Mouse (Mus musculus) spleen, adult 18-20 months (tissue): ENCODE measurements around the gene Mfng.

ENCODE experiments used
- DNase-seq, 2 experiments: peaks; one replicate each; pipeline ENCODE4 v3.0.0; 2022; ENCODE audit warnings: mixed read lengths in 2 of 2

Mfng gene

GRCm38 (mm10) chr15:78755966-78756725, 17.1 kb downstream of the Mfng start:
- no peak for DNase-seq

- DNase-seq: no peak
Observed at GRCm38 (mm10) chr15:78755226-78755625, 18.0 kb downstream of the Mfng start.

DNA sequence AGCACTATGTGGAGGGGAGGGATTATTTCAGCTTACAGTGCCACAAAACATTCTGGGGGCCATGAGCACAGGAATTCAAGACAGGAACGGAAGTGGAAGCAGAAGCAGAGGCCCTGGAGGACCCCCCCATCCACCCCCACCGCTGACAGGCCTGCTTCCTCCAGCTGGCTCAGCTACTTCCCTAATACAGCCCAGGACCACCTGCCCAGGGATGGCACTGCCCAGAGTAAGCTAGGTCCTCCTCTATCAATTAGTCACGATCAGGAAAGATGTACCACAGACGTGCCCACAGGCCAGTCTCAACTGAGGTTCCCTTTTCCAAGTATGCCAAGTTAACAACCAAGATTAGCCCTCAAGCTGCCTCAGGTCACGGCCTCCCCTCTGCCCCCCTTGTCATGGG, 19.1 kb downstream of the Mfng start:
- no peak for DNase-seq

DNA sequence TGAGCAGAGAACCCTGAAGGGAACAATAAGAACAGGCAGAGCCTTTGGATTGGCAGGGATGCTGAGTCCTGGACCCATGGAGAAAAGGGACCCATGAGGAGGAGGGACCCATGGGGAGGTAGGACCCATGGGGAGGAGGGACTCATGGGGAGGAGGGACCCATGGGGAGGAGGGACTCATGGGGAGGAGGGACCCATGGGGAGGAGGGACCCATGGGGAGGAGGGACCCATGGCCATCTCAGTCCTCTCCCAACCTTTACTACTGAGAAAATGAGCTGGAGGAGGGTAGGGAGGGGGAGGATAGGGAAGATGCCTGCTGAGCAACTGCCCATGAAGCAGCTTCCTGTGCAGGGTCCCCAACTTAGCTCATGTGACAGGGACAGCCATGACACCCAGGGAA, 20.3 kb downstream of the Mfng start:
- no peak for DNase-seq

DNA sequence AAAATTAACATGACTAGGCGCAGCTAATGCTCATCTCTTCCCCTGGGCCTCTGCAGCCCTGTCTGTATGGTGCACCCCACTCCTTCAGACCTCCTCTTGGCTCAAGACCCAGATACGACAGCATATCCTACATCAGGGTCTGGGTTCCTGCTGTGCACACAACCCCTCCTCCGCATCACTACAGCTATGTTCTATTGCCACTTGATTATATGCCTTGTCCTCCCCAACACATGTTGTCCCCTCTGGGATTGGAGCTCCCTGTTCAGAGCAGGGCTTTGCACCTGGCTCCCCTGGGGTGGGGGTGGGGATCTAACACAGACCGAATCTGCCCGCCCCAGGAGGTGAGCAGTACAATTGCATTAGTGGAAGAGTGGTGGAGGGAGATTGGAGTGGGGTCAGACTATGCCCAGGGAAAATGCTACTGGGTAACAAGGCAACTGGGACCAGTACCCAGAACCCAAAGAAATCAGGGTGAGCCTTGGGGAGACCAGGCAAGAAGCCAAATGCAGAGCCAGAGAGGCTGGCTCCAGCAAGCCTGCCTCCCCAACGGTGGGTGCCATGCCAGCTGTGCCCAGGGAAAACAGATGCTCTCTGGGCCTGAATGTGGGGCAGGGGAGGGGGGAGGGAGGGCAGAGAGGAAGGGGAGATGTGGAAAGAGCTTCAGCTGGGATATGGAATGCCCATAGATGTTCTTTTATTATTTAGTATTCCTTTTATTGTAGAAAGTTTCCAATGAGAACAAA, 22.5 kb downstream of the Mfng start:
- DNase-seq: no peak

DNA sequence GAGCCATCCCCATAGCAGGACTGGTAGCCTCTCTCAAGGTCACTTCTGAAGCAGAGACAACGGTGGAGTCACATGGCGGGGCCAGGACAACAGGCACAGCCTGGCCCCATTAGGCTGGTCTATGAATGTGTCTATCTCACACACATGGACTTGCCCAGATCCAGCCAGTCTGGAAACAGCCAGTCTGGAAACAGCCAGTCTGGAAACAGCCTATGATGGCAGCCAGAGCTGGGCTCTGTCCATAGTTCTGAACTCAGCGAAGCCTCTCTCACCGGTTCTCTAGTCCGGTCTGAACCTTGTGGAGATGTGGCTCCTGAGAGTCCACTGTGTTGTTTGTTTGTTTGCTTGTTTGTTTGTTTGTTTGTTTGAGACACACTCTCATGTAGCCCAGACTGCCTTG, 23.4 kb downstream of the Mfng start:
- no peak for DNase-seq

DNA sequence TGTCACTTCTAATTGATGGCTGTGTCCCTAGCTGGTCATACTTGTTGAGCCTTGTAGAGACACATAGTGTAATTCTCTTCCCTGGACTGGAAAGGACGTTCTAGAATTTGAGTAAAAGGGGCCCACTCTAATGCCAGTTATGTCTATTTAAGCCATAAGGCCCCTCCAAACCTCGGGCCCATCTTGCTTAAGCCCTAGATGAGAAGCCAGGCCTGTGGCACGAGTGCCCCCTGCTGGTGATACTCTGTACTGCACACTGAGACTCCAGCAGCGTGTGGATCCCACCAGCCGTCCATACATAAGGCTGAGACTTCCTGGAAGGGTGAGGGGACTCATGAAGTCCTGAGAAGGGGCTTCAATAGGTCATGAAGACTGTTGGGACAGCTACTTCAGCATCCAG, 29.1 kb downstream of the Mfng start:
- peak; percentile 44 to 80 for DNase-seq

DNA sequence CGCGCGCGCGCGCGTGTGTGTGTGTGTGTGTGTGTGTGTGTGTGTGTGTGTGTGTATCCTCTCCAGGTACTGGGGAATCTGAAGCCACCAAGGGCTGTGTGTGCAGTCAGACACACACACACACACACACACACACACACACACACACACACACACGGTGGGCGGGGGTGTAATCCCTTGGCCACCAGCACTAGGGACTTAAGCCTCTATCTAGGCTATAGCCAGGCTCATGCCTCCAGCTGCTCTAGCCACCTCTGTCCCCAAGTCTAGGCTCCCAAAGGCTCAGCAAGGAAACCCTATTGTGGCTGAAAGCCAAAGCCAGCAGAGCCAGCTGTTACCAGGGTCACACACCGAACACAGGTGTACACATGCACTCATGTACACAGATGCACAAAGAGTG, 30.4 kb downstream of the Mfng start:
- no peak for DNase-seq

DNA sequence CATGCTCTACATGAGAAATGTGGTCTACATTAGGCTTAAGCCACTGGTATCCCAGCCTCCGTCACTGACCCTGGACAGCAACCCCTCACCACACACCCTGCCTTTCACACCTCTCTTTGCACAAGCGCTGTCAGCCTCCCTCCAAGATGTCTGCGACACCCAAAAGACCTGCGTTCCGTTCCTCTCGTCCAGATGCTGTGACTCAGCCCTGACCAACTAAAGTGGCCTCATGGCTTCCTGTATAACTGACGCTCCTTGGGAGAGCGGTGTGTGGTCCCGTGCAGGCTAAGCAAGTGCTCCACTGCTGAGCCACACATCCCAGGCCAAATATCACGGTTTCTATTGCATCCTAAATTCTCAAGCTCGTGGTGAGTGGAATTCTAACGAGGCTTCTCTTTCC, 32.6 kb downstream of the Mfng start:
- no peak for DNase-seq

DNA sequence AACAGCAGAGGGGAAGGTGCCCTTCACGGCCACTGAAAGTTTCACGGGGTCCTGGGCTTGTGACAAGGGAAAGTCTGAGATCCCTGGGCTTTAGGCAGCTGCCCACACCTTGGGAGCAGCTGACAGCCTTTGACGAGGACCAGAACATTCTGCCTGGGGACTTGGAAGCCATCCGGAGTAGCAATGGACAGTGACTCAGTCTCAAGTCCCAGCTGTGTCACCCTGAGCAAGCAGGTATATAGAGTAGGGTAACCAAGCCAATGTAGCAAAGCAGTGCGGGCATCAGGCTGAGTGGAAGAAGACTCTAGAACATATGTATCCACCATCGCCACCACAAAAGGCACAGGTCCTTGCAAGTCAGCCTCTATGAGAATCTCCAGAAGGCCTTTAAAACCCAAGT, 36.1 kb downstream of the Mfng start:
- no peak for DNase-seq

- DNase-seq: no peak
Observed at GRCm38 (mm10) chr15:78736681-78737100, 36.6 kb downstream of the Mfng start.

DNA sequence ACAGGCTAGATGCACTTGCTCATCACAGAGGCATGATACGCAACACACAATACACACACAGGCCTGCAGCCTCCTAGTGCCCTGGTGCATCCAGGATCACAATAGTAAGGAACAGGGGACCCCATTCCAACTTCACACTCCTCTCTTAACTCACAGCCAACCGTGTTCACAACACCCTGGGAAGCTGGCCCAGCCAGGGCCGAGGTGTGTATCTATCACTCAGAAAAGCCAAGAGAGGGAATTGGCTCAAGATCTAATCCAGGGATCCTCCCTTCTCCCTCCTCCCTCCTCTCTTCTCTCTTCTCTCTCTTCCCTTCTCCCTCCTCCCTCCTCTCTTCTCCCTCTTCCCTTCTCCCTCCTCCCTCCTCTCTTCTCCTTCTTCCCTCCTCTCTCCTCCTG, 37.1 kb downstream of the Mfng start:
- DNase-seq: no peak

- no peak for DNase-seq
Observed at GRCm38 (mm10) chr15:78735431-78736180, 37.7 kb downstream of the Mfng start.

DNA sequence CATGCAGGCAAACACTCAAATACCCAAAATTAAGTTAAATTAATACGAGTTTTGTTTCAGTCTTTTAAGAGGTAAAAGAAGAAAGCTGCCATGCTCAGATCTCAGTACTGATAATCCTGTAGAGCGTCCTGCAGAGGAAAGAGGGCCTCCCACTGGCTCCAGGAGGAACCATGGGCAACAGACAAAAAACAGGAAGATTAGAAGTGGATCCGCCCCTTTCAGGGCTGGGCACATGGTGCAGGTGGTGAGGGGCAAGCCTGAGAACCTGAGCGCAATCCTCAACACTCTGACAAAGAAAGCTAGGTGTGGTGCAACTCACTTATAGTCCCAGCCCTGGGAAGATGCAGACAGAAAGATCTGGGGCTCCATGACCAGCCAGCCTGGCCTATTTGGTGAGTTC, 41.4 kb downstream of the Mfng start:
- no peak for DNase-seq

GRCm38 (mm10) chr15:78730315-78731049, 42.8 kb downstream of the Mfng start:
- DNase-seq: no peak

- DNase-seq: no peak
Observed at GRCm38 (mm10) chr15:78726697-78727096, 46.6 kb downstream of the Mfng start.

DNA sequence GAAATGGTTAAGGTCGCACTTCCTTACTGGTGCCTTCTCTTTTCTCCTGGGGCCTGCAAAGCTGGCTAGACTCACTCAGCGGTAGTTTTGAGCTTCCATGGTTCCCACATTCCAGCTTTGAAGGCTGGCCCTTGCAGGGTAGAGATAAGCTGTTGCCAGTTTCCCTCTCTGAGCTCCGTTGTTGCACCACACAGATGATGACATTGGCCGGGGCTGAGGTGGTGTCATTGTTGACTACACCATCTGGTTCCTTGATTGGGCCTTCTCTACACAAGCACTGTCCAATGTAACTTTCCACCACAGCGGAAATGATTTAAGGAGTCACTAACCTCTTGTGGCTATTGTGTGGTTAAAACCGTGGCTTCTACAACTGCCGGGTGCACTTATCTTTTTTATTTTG, 52.7 kb downstream of the Mfng start:
- no peak for DNase-seq

GRCm38 (mm10) chr15:78720094-78720493, 53.2 kb downstream of the Mfng start:
- DNase-seq: peak; percentile 30 to 64

- DNase-seq: no peak
Observed at GRCm38 (mm10) chr15:78719416-78719815, 53.9 kb downstream of the Mfng start.

DNA sequence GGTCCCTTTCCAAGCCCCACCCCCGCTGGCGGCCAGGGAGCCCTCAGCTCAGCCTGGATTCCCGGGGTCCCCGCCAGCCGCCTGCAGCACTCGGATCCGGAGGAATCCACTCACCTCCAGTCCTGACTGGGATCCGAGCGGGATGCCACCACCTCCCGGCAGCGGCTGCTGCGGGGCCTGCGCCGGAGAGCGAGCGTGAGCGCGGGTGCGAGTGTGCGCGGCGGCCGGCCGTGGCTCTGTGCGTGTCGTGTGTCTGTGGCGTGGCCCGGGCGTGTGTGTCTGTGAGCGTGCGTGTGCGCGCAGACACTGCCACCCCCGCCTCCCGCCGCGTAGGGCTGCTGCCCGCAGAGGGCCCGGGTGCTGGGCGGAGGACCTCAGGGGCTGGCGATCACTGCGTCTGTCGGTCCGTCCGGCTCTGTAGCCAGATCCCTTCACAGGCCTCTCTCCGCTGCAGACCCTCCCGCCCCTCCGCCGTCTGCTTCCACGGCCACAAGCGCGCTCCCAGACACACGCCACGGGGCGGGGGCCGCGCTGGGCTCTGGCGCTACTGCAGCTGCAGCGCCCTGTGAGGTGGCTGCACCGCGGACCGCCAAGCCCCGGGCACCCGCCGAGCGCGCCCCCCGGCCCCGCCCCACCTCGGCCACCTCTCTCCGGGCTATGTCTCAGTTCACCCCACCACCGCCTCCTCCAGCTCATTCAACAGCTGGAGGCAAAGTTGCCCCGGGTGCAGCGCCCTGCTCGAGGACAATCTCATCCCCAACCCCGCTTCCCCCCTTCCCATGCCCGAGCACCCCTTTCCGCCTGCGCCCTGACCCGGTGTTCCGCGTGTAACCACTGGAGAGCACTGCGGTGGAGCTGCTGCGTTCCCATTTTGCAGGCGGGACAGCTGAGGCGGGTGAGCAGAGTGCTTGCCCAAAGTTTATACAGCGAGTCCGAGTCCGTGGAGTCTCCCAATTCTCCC, 54.7 kb downstream of the Mfng start, which contains the start of gene Elfn2:
Gene Elfn2 (minus strand): TSS at position 482 of the 961 bp plus-strand sequence.
- DNase-seq: no peak

- no peak for DNase-seq
Observed at GRCm38 (mm10) chr15:78716936-78717335, 56.3 kb downstream of the Mfng start.

- DNase-seq: no peak
Observed at GRCm38 (mm10) chr15:78715856-78716255, 57.4 kb downstream of the Mfng start.
